Mouse (Mus musculus) heart, adult 2 months (tissue): ENCODE measurements around the gene Cfap20.

Source experiments
- CTCF ChIP-seq: fragments of 200-600 bp; IDR thresholded peaks from 2 replicates; pipeline ENCODE4 v1.8.1; 2022; ENCODE audit warnings: antibody characterized with exemption, mild to moderate bottlenecking, moderate library complexity
- EP300 ChIP-seq: fragments of 200-500 bp; IDR thresholded peaks from 2 replicates; pipeline ENCODE4 v1.6.1; 2011; ENCODE audit warnings: low read depth, low read length, control low read depth; ENCODE audit not compliant: insufficient read depth
- POLR2A ChIP-seq: fragments of 200-500 bp; IDR thresholded peaks from 2 replicates; pipeline ENCODE4 v1.6.1; 2011; ENCODE audit warnings: mild to moderate bottlenecking, low read depth, low read length, control low read depth; ENCODE audit not compliant: insufficient read depth

- TF ChIP-seq EP300, result no peak
- TF ChIP-seq CTCF, result no peak
- TF ChIP-seq POLR2A, result no peak
Observed at GRCm38 (mm10) chr8:95468995-95469394, 34.3 kb upstream of the Cfap20 start.
